Mouse (Mus musculus) retina, postnatal 1 day (tissue): Measurements from ENCODE around the gene Sbds.

ENCODE experiments used
- DNase-seq: peaks from one replicate; pipeline ENCODE4 v3.0.0-alpha.2; 2012

Sbds gene

DNA sequence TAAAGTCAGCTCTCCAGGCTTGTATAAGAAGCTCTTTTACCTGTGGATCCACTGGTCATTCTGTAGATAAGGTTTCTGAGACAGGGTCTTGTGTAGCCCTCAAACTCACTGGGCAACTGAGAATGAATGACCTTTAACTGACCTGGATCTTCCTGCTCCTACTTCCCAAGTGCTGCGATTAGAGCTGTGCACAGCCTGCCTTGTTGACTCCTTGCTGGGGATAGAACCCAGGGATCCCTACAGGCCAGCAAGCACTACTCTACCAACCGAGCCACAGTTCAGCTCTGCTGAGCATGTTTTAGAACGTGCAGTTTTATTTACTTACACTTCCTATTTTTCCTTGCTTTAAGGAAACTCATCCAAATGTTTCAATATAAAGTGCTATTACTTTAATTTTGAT is 57.9 kb downstream of the Sbds start:
- DNase-seq: no peak

GRCm38 (mm10) chr5:130196307-130196706 is 59.0 kb downstream of the Sbds start:
- peak; percentile 11 for DNase-seq
